Mouse (Mus musculus) brain, embryonic 14.5 days (tissue): ENCODE data around the gene Ppox.

Source experiments
- CTCF ChIP-seq: fragments of 200-500 bp; IDR thresholded peaks from 2 replicates; pipeline ENCODE4 v1.5.1; 2012; ENCODE audit warnings: inconsistent platforms, mild to moderate bottlenecking, moderate library complexity, borderline replicate concordance; ENCODE audit not compliant: insufficient read depth, insufficient read length; ENCODE audit errors: extremely low read depth
- POLR2A ChIP-seq: fragments of 200-500 bp; IDR thresholded peaks from 2 replicates; pipeline ENCODE4 v1.6.1; 2012; ENCODE audit warnings: mild to moderate bottlenecking, inconsistent platforms, borderline replicate concordance; ENCODE audit not compliant: poor library complexity, insufficient read depth, insufficient read length, severe bottlenecking; ENCODE audit errors: extremely low read depth

- TF ChIP-seq CTCF (no peak), POLR2A (no peak)
Measured at GRCm38 (mm10) chr1:171275144-171275734, 5.7 kb downstream of the Ppox start.
